7 mouse cellular contexts compared by ENCODE assay signal in genomic region chr13:50417389-50418183, GRCm38 (mm10). TPM values are rescaled to one million over a fixed set of nuclear protein-coding genes. Genes with fewer than 3 reads are reported as not detected.
DNase-seq lines count a peak whose midpoint lies in the region; ATAC-seq lines count a peak whose summit lies in the region.

TSS of gene Fbxw17 (plus strand) at chr13:50417864.

- peak; percentile 84 for DNase-seq in adrenal gland, postnatal 10 days
- peak; percentile 78 for DNase-seq in embryo, embryonic 9.5 days (ENCODE audit: extremely low spot score)
- peak; percentile 98 for DNase-seq in heart, adult 11 months
- peak; percentile 76 for DNase-seq in kidney, adult 18-20 months
- peak; percentile 82 for DNase-seq in limb, embryonic 11.5 days (ENCODE audit: low spot score)
- DNase-seq in midbrain, embryonic 14.5 days = peak; percentile 90
- DNase-seq in spleen, adult 18-20 months = peak; percentile 40 to 63

- WGBS in limb, embryonic 11.5 days = 11% methylated on average over 35 of the region's 35 CpGs
- WGBS in midbrain, embryonic 14.5 days = 13% methylated on average over 32 of the region's 35 CpGs

- H3K9ac ChIP-seq in limb, embryonic 11.5 days (ENCODE audit: low read length) = peak within 1 kb of the TSS; percentile 87
- peak within 1 kb of the TSS; percentile 88 for H3K9ac ChIP-seq in midbrain, embryonic 14.5 days (replicated peaks; ENCODE audit: low read length)

- no peaks in the 10 kb centered on the region for H3K9me3 ChIP-seq in limb, embryonic 11.5 days (ENCODE audit: control insufficient read depth, low read length)
- H3K9me3 ChIP-seq in midbrain, embryonic 14.5 days (ENCODE audit: control insufficient read depth, low read length) = no peaks in the 10 kb centered on the region

- peak; percentile 87 for ATAC-seq in limb, embryonic 11.5 days (ENCODE audit: insufficient number of reproducible peaks, low FRiP score, low TSS enrichment, low read depth)
- peak; percentile 93 for ATAC-seq in midbrain, embryonic 14.5 days (ENCODE audit: low FRiP score, low TSS enrichment)

- no peak within 1 kb of the TSS for H3K27ac ChIP-seq in limb, embryonic 11.5 days (replicated peaks; ENCODE audit: low read depth, low read length)
- peak within 1 kb of the TSS; percentile 74 for H3K27ac ChIP-seq in midbrain, embryonic 14.5 days (replicated peaks; ENCODE audit: low read depth, low read length)

- no peaks in the 10 kb centered on the region for H3K36me3 ChIP-seq in limb, embryonic 11.5 days (ENCODE audit: control insufficient read depth, insufficient read depth, low read length)
- peaks cover 13% of the 10 kb centered on the region for H3K36me3 ChIP-seq in midbrain, embryonic 14.5 days (ENCODE audit: control insufficient read depth, insufficient read depth, low read length)

- H3K4me2 ChIP-seq in limb, embryonic 11.5 days (ENCODE audit: low read depth, severe bottlenecking) = peak within 1 kb of the TSS; percentile 66
- peak within 1 kb of the TSS; percentile 62 for H3K4me2 ChIP-seq in midbrain, embryonic 14.5 days (ENCODE audit: low read length)

- H3K4me1 ChIP-seq in limb, embryonic 11.5 days (ENCODE audit: control insufficient read depth, insufficient read depth, low read length) = no peaks in the 10 kb centered on the region
- H3K4me1 ChIP-seq in midbrain, embryonic 14.5 days (ENCODE audit: control insufficient read depth, insufficient read depth, low read length) = peaks cover 12% of the 10 kb centered on the region

- no peaks in the 10 kb centered on the region for H3K27me3 ChIP-seq in limb, embryonic 11.5 days (ENCODE audit: control insufficient read depth, insufficient read depth, low read length)
- no peaks in the 10 kb centered on the region for H3K27me3 ChIP-seq in midbrain, embryonic 14.5 days (ENCODE audit: control insufficient read depth, insufficient read depth, low read length)

- H3K4me3 ChIP-seq in limb, embryonic 11.5 days (ENCODE audit: low read depth, low read length) = peak within 1 kb of the TSS; percentile 88
- H3K4me3 ChIP-seq in midbrain, embryonic 14.5 days (replicated peaks; ENCODE audit: low read depth, low read length) = peak within 1 kb of the TSS; percentile 73

RNA-seq across cellular contexts. Expression of gene Fbxw17, which starts in this region (rescaled TPM):
- 10 to 100 TPM; 12.3 to 14.9 TPM for total RNA-seq in adrenal gland, postnatal 10 days (2021)
- 24.4 and 26.5 TPM in 2 replicates for polyA plus RNA-seq in limb, embryonic 11.5 days (2014; fragmentation: Nextera tagmentation; extraction: Ambion mirVana)
- 32.2 and 38.6 TPM in 2 replicates for polyA plus RNA-seq in midbrain, embryonic 14.5 days (2014; fragmentation: Nextera tagmentation; extraction: Ambion mirVana)
